Mouse (Mus musculus): ENCODE results near the gene Psg26.
"Not testable (repeated sequence)": the region's sequence is repeated elsewhere in the genome, so short reads cannot be mapped to it uniquely, and the experiment has no call there.

DNA sequence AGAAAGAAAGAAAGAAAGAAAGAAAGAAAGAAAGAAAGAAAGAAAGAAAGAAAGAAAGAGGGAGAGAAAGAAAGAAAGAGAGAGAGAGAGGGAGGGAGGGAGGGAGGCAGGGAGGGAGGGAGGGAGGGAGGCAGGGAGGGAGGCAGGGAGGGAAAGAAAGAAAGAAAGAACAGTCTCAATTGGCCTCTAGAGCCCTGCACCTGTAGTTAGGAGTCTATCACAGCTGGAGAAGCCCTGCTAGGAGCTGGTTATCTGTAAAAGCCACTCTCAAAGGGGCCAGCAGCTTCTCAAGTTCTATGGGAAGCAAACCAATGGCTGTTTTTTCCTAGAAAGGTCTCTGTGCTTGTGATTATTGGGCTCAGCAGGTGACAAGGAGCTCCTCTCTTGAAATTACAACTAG lies 28.9 kb upstream of the Psg26 start:
- not testable (repeated sequence) for TF ChIP-seq POLR2A, CTCF (IDR thresholded peaks at IDR 0.05; ENCODE audit: insufficient read depth, low read depth, low read length)

Measured in olfactory bulb, adult 2 months (tissue).